Mouse (Mus musculus): ENCODE results near the gene Med26.
A peak's percentile ranks its signal among the peaks of the same experiment; 100 is the strongest.

Gene Med26

DNA sequence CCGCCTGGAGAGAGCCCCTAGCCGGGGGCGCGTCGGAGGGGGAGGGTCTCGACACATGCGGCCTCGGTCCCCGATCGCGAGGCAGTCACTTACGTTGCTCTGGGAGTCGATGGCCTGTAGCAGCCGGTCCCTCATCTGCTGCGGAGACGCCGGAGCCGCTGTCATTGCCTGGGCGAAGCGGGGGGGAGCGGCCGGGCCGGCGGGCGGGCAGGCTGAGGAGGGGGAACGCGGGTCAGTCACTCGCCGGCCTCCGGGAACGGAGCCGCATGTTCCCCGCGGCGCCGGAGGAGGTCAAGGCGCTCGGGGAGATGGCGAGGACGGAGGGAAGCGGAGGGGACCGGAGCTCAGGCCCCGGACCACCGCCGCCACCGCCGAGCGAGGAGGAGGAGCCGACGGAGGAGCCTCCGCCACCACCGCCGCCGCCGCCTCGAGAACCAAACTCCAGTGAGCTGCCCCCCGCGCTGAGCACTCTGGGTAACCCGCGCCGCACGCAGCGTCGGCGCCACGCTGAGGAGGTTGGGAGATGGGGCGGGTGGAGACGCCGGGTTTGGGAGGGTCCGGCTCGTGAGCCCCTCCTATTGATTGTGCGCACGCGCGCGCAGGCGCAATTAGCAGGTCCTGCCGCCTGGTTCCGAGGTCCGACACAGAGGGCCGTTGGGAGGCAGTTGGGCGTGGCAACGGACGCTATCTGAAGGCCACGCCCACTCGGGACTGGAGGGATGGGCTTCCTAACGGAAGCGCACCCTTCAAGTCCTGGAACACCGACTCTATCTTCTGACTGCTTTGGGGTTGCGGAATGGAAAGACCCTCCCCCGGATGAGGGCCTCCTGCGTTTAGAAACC is at the start of gene Med26:
Gene Med26 (minus strand): TSS at position 469 of the 842 bp plus-strand sequence.
- peak; percentile 99 for DNase-seq

- DNase-seq = no peak
Measured at GRCm38 (mm10) chr8:72590198-72590597, 42.1 kb upstream of the Med26 start.

- no peak for DNase-seq
Measured at GRCm38 (mm10) chr8:72589286-72589685, 41.2 kb upstream of the Med26 start.

GRCm38 (mm10) chr8:72588865-72589264 is 40.8 kb upstream of the Med26 start:
- no peak for DNase-seq

DNA sequence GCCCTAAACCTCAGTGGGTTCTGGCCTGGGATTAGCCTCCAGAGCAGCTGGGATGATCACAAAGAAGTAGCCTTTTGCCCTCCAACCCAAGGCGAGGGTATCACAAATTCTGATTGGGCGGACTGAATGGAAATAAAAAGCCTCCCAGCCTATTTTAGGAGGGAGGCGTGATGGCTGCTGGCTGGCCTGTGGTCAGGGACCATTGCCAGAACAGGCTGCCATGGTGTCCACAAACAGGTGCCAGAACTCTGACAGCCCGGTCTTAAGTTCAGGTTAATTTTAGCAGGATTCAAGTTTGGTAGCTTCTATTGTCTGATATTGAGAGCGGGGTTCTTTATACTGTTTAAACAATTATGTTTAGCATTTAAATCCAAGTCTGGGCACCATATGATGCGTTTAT is 39.7 kb upstream of the Med26 start:
- no peak for DNase-seq

GRCm38 (mm10) chr8:72584390-72584789 is 36.3 kb upstream of the Med26 start:
- DNase-seq = no peak

- peak; percentile 43 for DNase-seq
Measured at GRCm38 (mm10) chr8:72583056-72583771, 35.1 kb upstream of the Med26 start.

GRCm38 (mm10) chr8:72579374-72579773 is 31.3 kb upstream of the Med26 start:
- no peak for DNase-seq

DNA sequence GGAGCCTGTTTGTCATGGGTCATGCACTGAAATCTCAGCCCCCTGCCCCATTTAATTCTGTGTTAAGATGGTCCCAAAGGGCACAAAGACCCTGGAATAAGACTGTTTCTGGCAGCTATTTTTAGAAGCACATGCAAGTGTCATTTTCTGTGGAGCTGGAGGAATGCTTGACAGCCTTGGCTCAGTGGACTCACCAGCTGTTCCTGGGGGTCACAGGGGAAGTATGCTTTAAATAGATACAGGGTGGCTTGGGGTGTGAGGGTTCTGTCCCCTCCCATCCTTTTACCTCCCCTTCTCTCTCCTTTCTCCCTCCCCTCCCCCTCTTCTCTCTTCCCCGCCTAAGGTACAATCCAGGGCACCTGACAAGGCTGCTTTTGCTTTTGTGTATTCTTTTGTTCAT is 29.9 kb upstream of the Med26 start:
- DNase-seq = no peak

DNA sequence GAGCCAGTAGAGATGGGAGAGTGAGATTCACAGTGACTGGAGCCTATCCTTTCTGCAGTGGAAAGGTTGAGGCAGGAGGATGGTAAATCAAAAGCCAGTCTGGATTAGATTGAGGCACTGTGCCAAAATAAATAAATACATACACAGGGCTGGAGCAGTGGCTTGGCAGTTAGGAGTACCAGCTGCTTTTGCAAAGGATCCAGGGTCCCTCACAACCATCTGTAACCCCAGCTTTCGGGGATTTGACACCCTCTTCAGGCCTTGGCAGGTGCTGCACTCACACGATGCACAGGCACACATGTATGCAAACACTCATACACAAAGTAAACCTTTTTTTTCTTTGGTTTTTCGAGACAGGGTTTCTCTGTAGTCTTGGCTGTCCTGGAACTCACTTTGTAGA is 29.2 kb upstream of the Med26 start:
- no peak for DNase-seq

DNA sequence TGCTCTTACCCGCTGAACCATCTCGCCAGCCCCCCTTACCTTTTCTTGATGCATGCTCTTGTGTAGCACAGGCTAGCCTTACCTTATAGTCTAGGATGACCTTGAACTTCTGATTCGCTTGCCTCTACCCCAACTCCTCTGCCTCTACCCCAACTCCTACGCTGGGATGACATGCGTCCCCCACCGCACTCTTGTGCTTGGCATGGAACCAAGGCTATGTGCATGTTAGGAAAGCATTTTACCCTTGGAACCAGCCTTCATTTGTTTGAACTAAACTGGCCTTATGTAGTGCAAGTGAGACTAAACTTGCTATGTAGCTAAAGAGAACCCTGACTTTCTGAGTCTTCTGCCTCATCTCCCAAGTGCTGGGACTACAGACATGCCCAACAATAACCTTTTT is 27.8 kb upstream of the Med26 start:
- DNase-seq = no peak

GRCm38 (mm10) chr8:72573450-72573849 is 25.4 kb upstream of the Med26 start:
- DNase-seq = no peak

DNA sequence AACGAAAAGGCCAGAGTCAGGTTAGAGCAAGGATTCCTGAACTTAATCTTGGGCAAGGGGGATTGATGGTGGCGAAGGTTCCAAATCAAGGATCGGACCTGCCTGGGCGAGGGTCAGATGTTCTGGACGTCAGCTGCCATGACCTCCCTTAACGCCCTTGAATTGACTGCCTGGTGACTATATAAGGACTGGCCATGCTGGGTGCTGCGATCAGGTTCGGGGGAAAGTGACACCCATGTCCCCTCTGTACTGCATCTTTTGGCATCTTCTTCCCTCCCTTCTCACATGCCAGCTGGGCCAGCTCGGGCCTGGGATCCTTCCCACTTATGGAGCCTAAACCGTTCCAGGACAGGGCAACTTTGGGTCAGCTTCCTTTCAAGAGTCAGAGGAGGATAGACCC is 24.4 kb upstream of the Med26 start:
- peak; percentile 20 for DNase-seq

- DNase-seq = peak; percentile 77
Measured at GRCm38 (mm10) chr8:72571611-72572473, 23.8 kb upstream of the Med26 start, which contains the start of gene Tmem38a. Gene Tmem38a (plus strand): TSS chr8:72572055.

- peak; percentile 99 for DNase-seq
Measured at GRCm38 (mm10) chr8:72570633-72571610, 22.9 kb upstream of the Med26 start, which contains the start of gene Smim7. Gene Smim7 (minus strand): TSS chr8:72571088.

DNA sequence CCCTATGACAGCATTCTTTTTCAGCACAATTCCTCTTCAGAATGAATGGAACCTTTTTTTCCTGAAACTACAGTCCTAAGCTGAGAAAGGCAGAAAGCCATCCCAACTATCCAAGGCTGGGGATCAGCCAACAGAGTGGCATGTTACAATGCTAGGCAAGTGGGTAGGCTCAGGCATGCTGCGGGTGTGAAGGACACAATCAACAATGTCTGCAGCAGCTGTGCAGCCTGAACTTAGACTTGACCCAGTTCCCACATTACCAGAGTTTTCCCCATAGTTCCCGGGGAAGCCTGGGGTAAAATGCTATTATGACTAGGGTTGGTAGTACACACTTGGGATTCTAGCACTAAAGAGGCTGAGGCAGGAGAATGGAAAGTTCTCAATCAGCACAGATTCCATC is 17.9 kb upstream of the Med26 start:
- DNase-seq = no peak

DNA sequence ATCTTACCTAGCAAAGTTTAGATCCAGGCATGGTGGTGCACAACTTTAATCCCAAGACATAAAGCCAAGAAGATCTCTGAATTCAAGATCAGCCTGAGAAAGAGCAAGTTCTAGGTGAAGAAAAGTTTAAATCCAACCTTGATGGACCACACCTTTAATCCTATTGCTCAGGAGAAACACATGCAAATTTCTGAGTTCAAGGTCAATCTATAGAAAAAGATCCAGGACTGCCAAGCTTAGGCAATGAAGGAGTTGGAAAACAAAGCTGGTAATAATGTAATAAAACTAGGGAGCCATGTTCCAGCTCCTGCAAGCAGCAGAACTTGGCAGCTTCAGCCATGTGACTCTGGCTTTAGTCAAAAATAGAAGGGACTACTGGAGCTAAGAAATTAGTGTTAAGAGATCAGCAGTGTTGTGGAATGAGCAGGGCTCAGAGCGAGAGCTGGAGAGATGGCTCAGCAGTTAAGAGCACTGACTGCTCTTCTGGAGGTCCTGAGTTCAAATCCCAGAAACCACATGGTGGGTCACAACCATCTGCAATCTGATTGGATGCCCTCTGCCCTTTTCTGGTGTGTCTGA is 13.1 kb upstream of the Med26 start:
- DNase-seq = no peak

DNA sequence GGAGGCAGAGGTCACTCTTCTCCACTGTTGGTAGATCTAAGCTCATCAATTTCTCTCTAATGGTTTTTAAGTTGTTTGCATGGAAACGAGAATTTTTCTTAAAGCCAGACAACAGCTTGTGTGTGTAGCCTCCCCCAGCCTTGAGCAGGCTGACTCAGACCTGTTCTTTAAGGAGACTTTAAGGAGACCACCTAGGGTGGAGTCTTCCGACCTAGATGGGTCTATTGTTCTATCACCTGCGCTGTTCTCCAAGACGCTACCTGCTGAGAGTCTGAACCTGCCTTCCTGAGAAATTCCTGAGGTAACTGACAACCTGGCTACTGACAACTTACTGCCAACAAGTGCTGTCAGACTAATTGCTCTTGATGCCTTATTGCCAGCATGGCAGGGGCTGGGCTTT is 7.7 kb upstream of the Med26 start:
- DNase-seq = no peak

DNA sequence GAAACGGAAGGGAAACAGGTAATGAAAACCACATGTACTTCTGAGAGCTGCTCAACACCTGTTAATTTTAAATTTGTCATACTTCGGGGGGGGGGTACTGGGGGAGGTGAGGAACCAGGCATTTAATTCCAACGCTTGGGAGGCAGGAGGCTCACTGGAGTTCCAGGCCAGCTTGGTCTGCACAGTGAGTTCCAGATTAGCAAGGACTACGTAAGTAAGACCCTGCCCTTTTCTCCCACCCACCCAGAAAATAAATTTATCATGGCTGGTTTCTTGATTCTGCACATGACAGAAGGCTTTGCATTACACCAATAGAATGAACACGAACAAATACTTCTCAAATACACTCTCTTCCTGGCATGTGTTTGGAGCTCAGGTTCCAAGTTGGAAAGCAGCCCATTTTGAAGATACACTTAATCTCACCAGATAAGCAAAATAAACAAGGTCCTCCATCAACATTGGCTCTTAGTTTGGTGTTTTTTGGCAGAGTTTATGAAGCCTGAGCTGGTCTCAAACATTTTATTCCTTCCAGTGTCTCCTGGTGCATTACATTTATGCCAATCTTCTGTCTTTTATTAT is 1.3 kb upstream of the Med26 start:
- DNase-seq = no peak

DNA sequence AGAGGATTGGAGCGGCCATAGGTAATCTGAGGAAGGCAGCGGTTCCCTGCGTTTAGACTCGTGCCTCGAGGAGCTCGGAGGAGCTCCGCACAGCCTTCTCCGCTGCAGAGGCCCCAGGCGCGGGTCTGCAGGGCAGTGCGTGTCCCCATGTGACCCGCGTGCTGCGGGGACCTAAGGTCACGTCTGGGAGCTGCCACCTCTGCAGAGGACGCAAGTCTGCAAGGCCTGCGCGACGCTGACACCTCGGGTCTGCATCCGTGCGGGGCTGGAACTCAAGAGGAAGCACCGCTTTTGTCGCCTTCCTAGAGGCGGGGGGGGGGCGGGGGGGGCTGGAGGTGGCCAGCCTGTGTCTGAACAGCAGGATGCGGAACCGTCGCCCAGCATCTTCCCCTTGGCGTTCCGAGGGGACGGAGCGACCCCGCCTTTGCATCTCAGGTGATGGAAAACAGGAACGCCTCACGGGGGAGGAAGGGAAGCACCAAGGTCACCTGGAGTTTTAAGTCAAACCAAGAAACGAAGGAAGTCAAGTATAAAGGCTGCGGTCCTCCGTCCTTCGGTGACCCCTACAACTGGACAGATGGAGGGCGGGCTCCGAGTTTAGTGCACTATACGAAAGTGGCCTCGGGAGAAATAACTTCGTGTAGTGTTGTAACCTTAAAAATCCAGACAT is 709 bp upstream of the Med26 start:
- DNase-seq = peak; percentile 51
